Mouse (Mus musculus): Measurements from ENCODE around the gene Gria2.

GRCm38 (mm10) chr3:80780383-80781143, 22.1 kb downstream of the Gria2 start:
- TF ChIP-seq CTCF (conservative IDR thresholded peaks at IDR 0.05; ENCODE audit: low read length) (no peak), NANOG (IDR thresholded peaks at IDR 0.05; ENCODE audit: borderline replicate concordance, low read length) (no peak)

Data from E14TG2a.4 (cell line).